Mouse (Mus musculus): ENCODE measurements around the gene Lactb.

Lactb gene

DNA sequence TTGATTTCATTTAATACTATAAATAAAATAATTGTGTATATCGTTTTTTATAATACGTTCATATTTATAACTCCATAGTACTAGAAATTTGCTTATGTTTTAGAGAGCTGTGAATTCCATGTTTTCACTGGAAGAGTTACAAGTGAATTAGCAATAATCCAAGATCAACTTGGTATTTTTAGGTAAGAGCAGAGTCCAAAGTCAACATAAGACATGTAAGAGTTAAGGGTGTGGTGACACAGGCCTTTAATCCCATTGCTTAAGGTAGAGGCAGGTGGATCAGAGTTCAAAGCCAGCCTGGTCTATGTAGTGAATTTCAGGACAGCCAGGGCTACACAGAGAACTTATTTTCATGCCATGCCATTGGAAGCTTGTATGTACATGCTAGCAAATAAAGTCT is 26.7 kb downstream of the Lactb start:
- POLR2A ChIA-PET: interaction anchor here in 2 of 4 experiments (1.0 to 2.4 kb wide), 4 partner anchors 9 to 436 kb away, joined by 3 to 9 read pairs (median 5); no protein-coding TSS in a partner anchor

DNA sequence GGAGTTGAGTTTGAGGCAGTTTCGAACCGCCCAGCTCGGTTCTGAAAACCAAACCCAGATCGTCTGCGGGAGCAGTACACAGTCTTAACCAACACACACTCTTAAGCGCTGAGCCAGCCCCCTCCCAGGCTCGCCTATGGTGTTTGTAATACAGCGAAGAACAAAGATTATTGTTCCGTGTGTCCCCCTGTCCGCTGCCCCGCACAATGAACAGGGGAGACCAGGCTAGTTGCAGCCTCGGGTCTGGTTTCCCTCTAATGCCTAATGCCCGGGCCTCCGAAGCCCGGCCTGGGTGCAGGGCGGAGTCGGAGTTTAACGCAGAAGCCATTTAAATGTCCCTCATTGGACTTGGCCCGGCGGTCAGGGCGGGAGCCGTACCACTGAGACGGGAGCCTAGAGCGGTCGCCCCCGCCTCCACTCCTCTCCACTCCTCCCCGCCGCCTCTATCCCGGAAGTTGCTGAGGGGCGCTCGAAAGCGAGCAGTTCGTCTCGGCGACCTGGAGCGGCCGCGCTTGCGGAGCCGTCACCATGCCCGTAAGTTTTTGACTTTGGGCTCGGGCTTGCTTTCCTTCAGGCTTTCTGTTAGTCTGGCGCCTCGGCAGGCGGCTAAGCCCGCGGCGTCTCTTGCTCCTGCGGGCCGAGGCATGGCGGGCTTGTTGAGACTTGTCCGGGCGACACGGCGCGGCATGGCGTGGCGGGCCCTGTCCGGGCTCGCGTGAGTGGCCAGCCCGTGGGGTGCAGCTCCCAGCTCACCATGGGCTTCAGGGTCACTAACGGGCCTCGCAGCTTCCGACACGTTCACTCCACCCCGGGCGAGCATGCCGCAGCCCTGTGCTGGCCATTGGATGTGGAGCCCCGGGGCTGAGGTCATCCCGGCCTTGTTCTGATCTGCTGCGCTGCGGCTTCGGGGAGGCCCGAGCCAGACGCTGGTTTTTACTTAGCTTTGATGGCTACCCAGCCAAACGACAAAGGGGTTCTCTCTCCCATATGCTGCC is 29.3 kb downstream of the Lactb start, which contains the start of gene Rps27l:
Gene Rps27l, plus strand, starts transcription at position 440 of the 995 bp plus-strand sequence.
- ChIA-PET POLR2A (interaction anchor here in 3 of 4 experiments (0.6 to 2.8 kb wide), 46 partner anchors 8 to 820 kb away, joined by 3 to 17 read pairs (median 4); partner anchors contain the start of genes Lactb (in 3 of the 3), Rab8b (in 3 of the 3), Aph1b (in 2 of the 3) and Aph1c (in 1 of the 3)), CTCF (interaction anchor here in 2 of 4 experiments (0.6 to 1.4 kb wide), 3 partner anchors 12 to 432 kb away, joined by 3 to 4 read pairs (median 3); partner anchors contain the start of gene Fbxl22 (in 1 of the 2))

More for the DNA sequence above, 26.7 kb downstream of the Lactb start:
- CTCF ChIA-PET: no interaction called here

DNA sequence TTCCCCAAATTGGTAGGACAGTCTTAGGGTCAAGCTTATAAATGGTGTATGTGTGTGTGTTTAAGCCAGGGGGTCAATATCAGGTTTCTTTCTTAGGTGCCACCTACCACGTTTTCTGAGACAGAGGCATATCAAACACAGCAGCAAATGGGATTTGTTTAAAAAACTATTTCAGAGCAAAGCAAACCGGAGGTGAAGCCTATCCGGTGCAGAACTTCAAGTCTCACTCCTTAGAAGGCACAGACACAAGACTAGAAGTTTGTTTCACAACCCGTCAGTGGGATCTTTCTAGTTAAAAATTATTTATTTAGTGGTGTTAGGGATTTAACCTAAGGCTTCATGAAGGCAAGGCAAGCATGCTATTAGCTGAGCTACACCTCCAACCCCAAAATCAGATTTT is 30.1 kb downstream of the Lactb start:
- ChIA-PET POLR2A (interaction anchor here in 3 of 4 experiments (0.6 to 2.8 kb wide), 16 partner anchors 10 to 793 kb away, joined by 3 to 17 read pairs (median 8); partner anchors contain the start of genes Lactb (in 2 of the 3), Rab8b (in 2 of the 3), Aph1b (in 1 of the 3) and Aph1c (in 1 of the 3)), CTCF (interaction anchor here in 2 of 4 experiments (0.6 to 1.4 kb wide), 2 partner anchors 11 to 299 kb away, joined by 3 read pairs; no protein-coding TSS in a partner anchor)

DNA sequence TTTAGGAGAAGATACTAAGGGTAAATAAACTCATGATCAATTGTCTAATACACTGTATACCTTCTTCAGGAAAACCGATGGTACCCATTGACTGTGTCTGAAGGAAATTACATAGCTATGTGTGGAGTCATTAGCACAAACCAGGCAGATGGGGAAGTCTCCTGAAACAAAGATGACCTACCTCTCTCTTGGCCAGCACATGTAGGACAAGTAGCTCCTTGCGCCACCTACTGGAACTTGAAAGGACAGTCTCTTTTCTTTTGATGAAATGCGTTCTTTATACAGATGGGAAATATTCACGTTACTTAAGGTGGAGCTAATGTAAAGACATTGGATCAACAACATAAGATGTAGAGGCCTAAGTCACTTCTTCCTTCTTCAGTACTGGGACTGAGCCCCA is 36.4 kb downstream of the Lactb start:
- ChIA-PET CTCF (interaction anchor here (0.5 to 2.0 kb wide), 61 partner anchors 9 to 1238 kb away, joined by 3 to 12 read pairs (median 3); partner anchors contain the start of genes Rab8b (in 3 of the 4), Aph1b (in 1 of the 4), Aph1c (in 1 of the 4) and Csnk1g1 (in 1 of the 4)), POLR2A (interaction anchor here in 3 of 4 experiments (0.6 to 2.1 kb wide), 14 partner anchors 8 to 427 kb away, joined by 3 to 8 read pairs (median 4); partner anchors contain the start of genes Aph1b (in 1 of the 3), Fbxl22 (in 1 of the 3) and Rab8b (in 1 of the 3))

DNA sequence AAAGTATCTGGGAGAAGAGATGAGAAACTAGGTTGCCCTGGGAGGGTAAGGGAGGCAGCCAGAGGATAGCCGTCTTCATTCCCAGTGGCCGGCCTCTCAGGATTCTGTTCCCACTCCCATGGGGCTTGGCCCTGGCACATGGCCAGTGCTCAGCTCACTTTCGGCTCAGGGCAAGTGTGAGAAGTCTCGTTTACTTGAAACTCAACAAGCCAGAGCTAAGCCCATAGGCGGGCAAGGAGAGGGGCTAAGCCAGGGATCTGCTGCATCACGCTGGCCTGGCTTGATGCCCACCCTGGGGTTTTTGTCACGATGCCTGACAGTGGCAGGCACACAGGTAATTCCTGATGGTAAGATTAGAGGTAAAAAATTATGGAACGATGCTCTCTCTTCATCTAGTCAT is 37.8 kb downstream of the Lactb start:
- POLR2A ChIA-PET: interaction anchor here in 2 of 4 experiments (1.2 to 1.7 kb wide), 4 partner anchors 8 to 142 kb away, joined by 3 to 6 read pairs (median 6); partner anchors contain the start of genes Aph1b (in 1 of the 2) and Rps27l (in 1 of the 2)
- CTCF ChIA-PET: interaction anchor here in 2 of 4 experiments (0.8 to 2.0 kb wide), 5 partner anchors 10 to 291 kb away, joined by 3 to 12 read pairs (median 4); no protein-coding TSS in a partner anchor

DNA sequence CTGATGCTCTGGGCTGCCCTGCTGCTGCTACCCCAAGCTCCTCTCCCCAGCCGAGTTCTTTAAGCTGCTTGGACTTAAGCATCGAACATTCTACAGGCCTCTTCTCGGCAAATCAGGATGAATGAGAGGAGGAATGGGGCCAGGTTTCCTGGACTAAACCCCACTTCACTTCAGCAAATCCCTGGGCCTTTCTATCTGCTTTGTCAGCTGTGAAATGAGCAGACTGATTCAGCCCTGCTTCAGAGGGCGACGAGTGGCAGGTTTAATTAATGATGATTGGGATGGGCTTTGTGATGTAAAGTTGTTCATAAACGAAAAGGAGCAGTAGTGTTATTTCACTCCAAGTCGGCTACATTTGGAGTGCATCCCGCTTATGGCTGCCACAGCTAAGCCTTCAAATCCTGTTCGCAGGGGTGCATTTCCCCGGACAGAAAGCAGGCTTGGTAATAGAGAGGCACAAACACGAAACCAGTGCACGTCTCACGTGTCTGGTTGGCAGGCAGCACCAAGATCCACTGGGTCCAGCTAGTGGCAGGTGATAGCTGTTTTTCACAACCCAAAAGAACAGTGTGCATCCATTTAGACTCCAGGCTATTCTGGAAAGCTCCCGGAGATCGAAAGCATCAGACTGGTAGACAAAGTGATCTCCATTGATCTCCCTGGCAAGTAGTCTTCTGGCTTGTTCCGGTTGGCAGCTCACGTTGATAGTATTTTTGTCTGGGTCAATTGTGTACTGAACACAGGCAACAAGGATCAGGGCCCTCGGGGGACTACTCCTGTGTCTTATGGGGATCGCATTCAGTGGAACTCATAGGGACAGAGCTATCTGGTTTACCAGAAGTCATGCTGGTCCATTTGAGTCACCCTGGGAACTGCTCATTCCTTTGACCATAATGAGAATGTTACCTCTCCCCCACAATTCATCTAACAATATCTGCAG is 41.1 kb downstream of the Lactb start:
- ChIA-PET POLR2A (interaction anchor here in 2 of 4 experiments (1.1 to 2.4 kb wide), 3 partner anchors 9 to 12 kb away, joined by 4 to 8 read pairs (median 4); partner anchors contain the start of gene Rps27l (in 2 of the 2)), CTCF (interaction anchor here in 2 of 4 experiments (0.5 to 0.6 kb wide), 3 partner anchors 11 to 659 kb away, joined by 3 to 7 read pairs (median 4); no protein-coding TSS in a partner anchor)

DNA sequence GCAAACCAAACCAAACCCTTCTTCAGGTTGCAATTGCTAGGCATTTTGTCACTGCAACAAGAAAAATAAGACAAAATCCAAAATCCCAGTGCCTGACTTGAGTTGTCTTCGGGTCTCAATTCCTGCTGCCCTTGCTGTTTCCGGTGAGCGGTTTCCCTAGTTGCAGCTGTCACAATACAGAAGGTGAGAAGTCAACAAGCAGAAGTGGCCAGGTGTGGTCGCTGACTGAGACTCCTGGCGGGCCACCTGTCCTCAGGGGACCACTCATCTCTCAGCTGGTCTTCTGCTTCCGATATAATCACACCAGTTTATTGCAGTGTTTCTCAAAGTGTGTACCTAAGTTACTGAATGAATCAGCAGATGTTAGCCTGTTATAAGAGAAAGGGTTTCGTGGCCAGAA is 44.9 kb downstream of the Lactb start:
- CTCF ChIA-PET: interaction anchor here in 1 of 4 experiments (1.4 kb wide), 1 partner anchor 8 kb away, joined by 4 read pairs; no protein-coding TSS in a partner anchor
- POLR2A ChIA-PET: no interaction called here

DNA sequence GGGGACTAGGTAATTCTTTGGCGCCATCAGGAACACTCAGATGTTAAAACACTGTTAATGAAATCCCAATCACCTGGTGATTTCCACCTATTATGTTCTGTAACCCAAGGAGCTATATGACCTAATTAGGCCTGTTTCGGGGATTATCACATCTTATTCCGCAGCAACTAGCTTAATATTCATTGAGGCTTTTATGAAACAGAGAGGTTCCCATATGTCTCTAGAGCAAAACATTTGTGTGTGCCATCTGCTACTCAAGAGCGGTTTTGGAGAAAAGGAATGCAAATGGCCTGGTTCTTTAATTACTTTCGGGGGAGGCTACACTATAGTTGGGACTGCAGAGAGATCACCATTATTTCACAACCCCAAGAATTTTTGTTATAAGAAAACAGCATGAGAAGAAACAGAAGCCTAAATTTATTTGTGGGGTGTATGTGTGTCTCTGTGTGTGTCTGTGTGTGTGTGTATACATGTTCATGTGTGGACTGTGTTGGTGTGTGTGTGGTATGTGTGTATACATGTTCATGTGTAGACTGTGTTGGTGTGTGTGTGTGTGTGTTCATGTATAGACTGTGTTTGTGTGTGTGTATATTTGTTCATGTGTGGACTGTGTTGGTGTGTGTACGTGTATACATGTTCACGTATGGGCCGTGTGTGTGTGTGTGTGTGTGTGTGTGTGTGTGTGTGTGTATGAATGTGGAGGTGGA is 47.4 kb downstream of the Lactb start:
- CTCF ChIA-PET: interaction anchor here in 3 of 4 experiments (0.5 to 2.6 kb wide), 3 partner anchors 11 to 34 kb away, joined by 3 to 12 read pairs (median 9); no protein-coding TSS in a partner anchor
- POLR2A ChIA-PET: interaction anchor here in 2 of 4 experiments (0.6 to 0.7 kb wide), 2 partner anchors 12 to 18 kb away, joined by 3 read pairs; partner anchors contain the start of gene Rps27l (in 1 of the 2)

DNA sequence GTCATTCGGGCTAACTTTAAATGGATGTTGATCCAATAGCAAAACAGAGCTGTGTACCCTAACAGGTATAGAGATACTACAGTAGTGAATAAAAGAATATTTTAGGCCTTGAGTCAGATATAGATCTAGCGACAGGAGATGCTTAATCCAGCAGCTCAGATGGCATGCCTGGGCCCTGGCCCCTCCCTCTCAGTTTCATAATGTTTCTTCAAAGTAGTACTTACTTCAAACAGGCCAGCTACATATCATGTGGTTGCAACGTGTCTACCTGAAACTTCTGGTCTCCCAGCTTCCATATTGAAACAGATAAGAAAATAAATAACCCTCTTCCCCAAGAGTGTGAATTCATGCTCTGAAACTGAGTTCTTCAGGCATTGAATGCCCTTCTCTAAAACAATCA is 49.4 kb downstream of the Lactb start:
- POLR2A ChIA-PET: no interaction called here
- CTCF ChIA-PET: interaction anchor here in 1 of 4 experiments (1.4 kb wide), 1 partner anchor 13 kb away, joined by 5 read pairs; no protein-coding TSS in a partner anchor

DNA sequence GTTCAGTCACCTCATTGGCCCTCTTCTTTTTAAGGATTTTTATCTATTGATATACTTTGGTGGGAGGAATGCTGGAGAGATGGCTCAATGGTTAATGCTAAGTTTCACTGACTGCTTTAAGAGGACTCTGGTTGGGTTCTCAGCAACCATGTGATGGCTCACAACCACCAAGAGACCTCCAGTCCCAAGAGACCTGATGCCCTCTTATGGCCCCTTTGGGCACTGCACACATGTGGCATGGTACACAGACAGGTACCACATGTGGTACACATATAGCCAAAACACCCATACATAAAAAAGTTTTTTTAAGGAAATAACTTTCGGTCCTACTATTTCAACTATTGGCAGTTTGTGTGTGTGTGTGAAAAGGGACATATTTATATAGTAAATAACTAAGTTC is 53.2 kb downstream of the Lactb start:
- ChIA-PET POLR2A (no interaction called here), CTCF (no interaction called here)

DNA sequence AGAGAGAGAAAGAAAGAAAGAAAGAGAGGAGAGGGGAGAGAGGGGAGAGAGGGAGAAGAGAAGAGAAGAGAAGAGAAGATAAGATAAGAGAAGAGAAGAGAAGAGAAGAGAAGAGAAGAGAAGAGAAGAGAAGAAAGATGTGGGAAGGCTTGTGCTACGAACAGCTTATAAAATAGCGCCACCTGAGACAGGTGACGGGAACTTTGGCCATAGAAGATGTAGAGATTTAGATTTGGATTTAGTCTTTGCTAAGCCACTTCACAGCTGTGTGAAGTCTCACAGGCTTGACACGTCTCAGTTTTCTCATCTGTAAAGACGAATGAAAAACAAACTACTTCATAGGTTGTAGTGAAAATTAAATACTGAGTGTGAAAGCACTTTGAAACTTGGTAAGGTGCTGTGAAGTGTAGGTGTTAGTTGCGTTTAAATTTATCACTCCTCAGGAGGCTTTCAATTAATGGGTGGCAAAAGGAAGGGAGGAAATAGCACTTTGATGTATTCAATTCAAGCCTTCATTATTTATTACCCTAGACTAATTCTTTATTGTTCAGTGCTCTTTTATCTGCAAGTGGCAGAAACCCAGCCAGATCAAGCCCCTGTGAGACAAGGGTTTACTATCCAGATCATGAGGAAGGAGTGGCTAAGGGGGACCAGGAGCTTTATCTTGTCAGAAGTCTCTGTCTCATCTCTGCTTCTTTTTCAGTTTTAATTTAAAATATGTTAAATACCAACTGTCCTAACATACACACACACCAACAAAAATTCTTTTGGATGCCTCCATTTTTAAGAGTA is 54.6 kb downstream of the Lactb start:
- POLR2A ChIA-PET: interaction anchor here in 3 of 4 experiments (0.6 to 2.4 kb wide), 14 partner anchors 11 to 1235 kb away, joined by 3 to 16 read pairs (median 4); partner anchors contain the start of genes Rps27l (in 3 of the 3), Aph1c (in 1 of the 3), Fbxl22 (in 1 of the 3) and Lactb (in 1 of the 3)
- CTCF ChIA-PET: interaction anchor here in 3 of 4 experiments (0.6 to 1.6 kb wide), 11 partner anchors 9 to 1238 kb away, joined by 3 to 5 read pairs (median 4); no protein-coding TSS in a partner anchor

DNA sequence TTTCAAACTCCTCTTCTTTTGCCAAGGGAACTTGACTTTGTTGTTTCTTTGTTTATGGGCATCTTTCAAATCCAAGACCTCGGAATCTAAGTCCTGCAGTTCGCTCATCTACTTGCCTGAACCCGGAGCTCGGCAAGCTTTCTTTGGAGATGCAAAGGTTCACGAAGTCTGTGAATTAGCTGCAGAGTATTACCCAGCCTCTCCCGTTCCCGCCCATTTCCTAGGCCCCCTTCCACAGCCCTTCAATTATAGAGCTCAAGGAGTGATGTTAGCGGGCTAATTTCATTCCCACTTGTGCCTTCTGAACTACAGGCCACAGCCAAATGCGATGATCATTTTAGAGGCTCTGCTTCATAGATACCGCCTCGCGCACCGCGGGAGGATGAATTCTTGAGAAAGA is 55.3 kb downstream of the Lactb start:
- ChIA-PET CTCF (interaction anchor here (0.6 to 1.6 kb wide), 12 partner anchors 19 to 1892 kb away, joined by 3 to 5 read pairs (median 4); no protein-coding TSS in a partner anchor), POLR2A (interaction anchor here in 3 of 4 experiments (0.6 to 2.4 kb wide), 16 partner anchors 10 to 1234 kb away, joined by 3 to 16 read pairs (median 4); partner anchors contain the start of genes Rps27l (in 3 of the 3), Aph1c (in 1 of the 3), Fbxl22 (in 1 of the 3) and Lactb (in 1 of the 3))

DNA sequence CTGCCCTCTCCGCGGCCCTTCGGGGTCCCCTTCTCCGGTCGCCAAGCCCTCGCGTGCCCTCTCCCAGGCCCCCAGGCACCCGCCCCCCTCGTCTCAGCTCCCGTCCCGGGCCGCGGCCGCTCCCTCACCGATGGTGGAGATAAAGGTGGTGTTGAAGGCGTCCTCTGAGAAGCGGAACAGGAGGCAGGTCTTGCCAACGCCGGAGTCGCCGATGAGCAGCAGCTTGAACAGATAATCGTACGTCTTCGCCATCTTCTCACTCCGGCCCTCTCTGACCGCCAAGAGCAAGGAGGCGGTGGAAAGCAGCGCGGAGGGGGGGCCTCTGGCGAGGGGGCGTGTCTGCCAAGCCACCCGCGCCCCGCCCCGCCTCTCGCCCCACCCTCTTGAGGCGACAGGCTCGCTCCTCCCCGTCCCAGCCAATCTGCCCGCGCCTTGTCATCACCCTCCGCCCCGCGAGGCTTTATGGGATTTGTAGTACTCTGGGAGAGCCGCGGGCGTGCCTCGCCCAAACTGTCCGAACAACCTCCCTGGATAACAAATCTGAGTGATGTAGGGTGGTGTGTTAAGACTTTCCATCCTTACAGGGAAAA is 55.8 kb downstream of the Lactb start, which contains the start of gene Rab8b:
Gene Rab8b, minus strand, starts transcription at position 306 of the 590 bp plus-strand sequence.
- CTCF ChIA-PET: interaction anchor here in 3 of 4 experiments (0.6 to 1.6 kb wide), 9 partner anchors 19 to 1892 kb away, joined by 3 to 5 read pairs (median 3); no protein-coding TSS in a partner anchor
- POLR2A ChIA-PET: interaction anchor here in 3 of 4 experiments (0.6 to 2.4 kb wide), 17 partner anchors 10 to 407 kb away, joined by 3 to 16 read pairs (median 4); partner anchors contain the start of genes Rps27l (in 3 of the 3), Aph1c (in 1 of the 3), Fbxl22 (in 1 of the 3) and Lactb (in 1 of the 3)

DNA sequence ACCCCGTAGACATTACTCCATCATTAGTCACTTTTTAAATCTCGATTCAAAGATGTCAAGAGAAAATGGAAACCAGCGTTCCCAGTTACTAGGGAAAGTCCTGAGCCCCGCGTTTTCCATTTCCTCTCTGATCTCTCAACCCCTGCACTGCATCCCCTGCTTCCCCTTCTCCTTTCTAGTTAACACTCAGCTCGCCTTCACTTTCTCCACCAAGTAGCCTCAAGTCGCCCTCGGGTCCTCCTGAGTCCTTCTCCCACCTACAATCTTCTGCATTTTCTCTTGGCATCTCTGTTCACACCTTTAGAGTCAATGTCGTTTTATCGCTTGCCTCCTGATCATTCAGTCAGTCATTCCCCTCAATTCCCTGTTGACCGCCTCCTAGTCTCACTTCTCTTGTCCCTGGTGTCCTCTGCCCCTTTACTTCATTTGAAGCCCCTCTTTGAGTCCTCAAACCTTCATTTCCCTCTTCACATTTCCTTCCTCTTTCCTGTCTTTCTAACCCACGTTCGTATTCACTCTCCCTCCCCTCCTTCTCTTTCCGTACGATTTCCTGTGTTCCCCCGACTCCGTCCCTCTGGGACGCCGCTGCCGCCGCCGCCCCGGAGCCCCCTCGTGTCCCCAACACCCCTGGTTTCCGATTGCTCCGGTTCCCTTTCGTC is 56.5 kb downstream of the Lactb start:
- CTCF ChIA-PET: interaction anchor here in 2 of 4 experiments (0.6 to 1.4 kb wide), 4 partner anchors 20 to 125 kb away, joined by 3 to 5 read pairs (median 4); no protein-coding TSS in a partner anchor
- POLR2A ChIA-PET: interaction anchor here in 2 of 4 experiments (0.6 to 2.4 kb wide), 8 partner anchors 9 to 117 kb away, joined by 3 to 16 read pairs (median 4); partner anchors contain the start of genes Rps27l (in 2 of the 2) and Aph1c (in 1 of the 2)

Data from embryonic stem cell, embryonic (primary cell).